In the genomic region with DNA sequence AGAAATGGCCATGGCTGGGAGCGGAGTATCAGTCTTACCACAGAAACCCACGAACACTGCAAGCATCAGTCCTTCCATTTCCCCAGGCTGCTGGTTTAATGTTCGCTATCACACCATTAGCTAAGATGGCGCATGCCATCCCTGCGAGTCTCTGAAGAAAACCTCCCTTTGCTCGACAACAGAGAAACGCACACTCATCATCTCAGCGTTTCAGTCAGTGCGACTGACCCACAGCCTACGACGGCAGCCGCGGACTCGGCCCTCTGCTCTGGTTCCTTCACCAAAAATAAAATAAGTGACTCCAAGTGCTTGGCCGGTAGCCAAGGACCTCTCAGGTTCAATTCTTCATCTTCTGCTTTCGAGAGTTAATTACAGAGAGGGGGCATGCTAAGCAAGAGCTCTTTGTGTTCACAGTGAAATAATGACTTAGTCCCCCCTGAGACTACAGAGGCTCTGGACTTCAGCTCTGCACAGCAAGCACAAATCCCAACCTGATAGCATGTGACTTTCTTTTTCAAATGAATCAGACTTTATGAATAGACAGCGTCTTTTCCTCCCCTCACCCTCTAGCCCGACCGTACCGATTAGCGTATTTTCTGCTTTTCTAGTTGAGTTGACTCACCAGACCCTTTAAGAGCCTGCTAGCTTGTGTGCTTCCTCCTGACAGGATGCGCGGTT, we compare ENCODE assay signal across 14 mouse cellular contexts. TPM values are rescaled to one million over a fixed set of nuclear protein-coding genes. Genes with fewer than 3 reads are reported as not detected.
DNase-seq lines count a peak whose midpoint lies in the region; ATAC-seq and TF ChIP-seq lines count a peak whose summit lies in the region.
"Had no signal": no experiment of that assay in that cellular context is flagged by ENCODE, and none has a peak within 500 bp of the region (broad histone marks: within the 10 kb centered on the region; RNA-seq: fewer than 3 reads in every experiment).

No protein-coding gene starts in this region.

- no peaks in the 10 kb centered on the region for H3K27me3 ChIP-seq in limb, embryonic 11.5 days (ENCODE audit: control insufficient read depth, insufficient read depth, low read length)
- H3K27me3 ChIP-seq in limb, embryonic 10.5 days (ENCODE audit: low read depth, poor library complexity, severe bottlenecking) = no peaks in the 10 kb centered on the region
- H3K27me3 ChIP-seq in forebrain, embryonic 15.5 days = no peaks in the 10 kb centered on the region
- no peaks in the 10 kb centered on the region for H3K27me3 ChIP-seq in midbrain, embryonic 16.5 days (ENCODE audit: control insufficient read depth, insufficient read depth, low read depth, low read length)
- H3K27me3 ChIP-seq: limb, embryonic 15.5 days had no signal

- DNase-seq in limb, embryonic 11.5 days (ENCODE audit: low spot score) = peak; percentile 34
- DNase-seq in limb, embryonic 10.5 days (ENCODE audit: low spot score) = no peak
- DNase-seq in brain, embryonic 14.5 days (ENCODE audit: low read depth) = peak; percentile 84
- DNase-seq in left cerebral cortex, adult 9 months (ENCODE audit: low spot score in 2 of 2) = no peak
- DNase-seq in kidney, postnatal 10 days = no peak
- no peak for DNase-seq in layer of hippocampus, adult 9-11 months
- DNase-seq: adrenal gland, postnatal 14 days; cerebellum, postnatal 25 days; gastrocnemius, postnatal 25 days; kidney, adult 11 months had no signal

- H3K27ac ChIP-seq in limb, embryonic 11.5 days (replicated peaks; ENCODE audit: low read depth, low read length) = no peak overlapping the region
- H3K27ac ChIP-seq in limb, embryonic 10.5 days = no peak overlapping the region
- H3K27ac ChIP-seq in forebrain, embryonic 15.5 days (replicated peaks) = 0 out of 2 replicates have a peak overlapping the region, but pooled peaks have one; percentile 29
- H3K27ac ChIP-seq in midbrain, embryonic 16.5 days (ENCODE audit: low read length) = 0 out of 2 replicates have a peak overlapping the region, but pooled peaks have one; percentile 26
- H3K27ac ChIP-seq: limb, embryonic 15.5 days had no signal

- WGBS in limb, embryonic 11.5 days = 85% methylated on average over 23 of the region's 23 CpGs
- WGBS in limb, embryonic 10.5 days = 94% methylated on average over 23 of the region's 23 CpGs
- 32% methylated on average over 23 of the region's 23 CpGs for WGBS in forebrain, embryonic 15.5 days
- WGBS in midbrain, embryonic 16.5 days = 49% methylated on average over 23 of the region's 23 CpGs

- ATAC-seq in limb, embryonic 11.5 days (ENCODE audit: insufficient number of reproducible peaks, low FRiP score, low TSS enrichment, low read depth) = no peak
- peak; percentile 60 for ATAC-seq in forebrain, embryonic 15.5 days (replicated peaks)
- ATAC-seq in midbrain, embryonic 16.5 days = peak; percentile 73

- no peak overlapping the region for H3K9ac ChIP-seq in limb, embryonic 11.5 days (ENCODE audit: low read length)
- H3K9ac ChIP-seq in forebrain, embryonic 15.5 days (replicated peaks) = no peak overlapping the region
- no peak overlapping the region for H3K9ac ChIP-seq in midbrain, embryonic 16.5 days (ENCODE audit: low read depth, low read length)
- H3K9ac ChIP-seq: limb, embryonic 15.5 days had no signal

- no peaks in the 10 kb centered on the region for H3K36me3 ChIP-seq in limb, embryonic 11.5 days (ENCODE audit: control insufficient read depth, insufficient read depth, low read length)
- no peaks in the 10 kb centered on the region for H3K36me3 ChIP-seq in limb, embryonic 10.5 days
- H3K36me3 ChIP-seq in forebrain, embryonic 15.5 days = no peaks in the 10 kb centered on the region
- H3K36me3 ChIP-seq in midbrain, embryonic 16.5 days (ENCODE audit: control insufficient read depth, insufficient read depth, low read length) = no peaks in the 10 kb centered on the region
- H3K36me3 ChIP-seq: G1E; limb, embryonic 15.5 days had no signal

- H3K4me3 ChIP-seq in limb, embryonic 11.5 days (ENCODE audit: low read depth, low read length) = no peak overlapping the region
- H3K4me3 ChIP-seq in limb, embryonic 10.5 days = no peak overlapping the region
- H3K4me3 ChIP-seq in forebrain, embryonic 15.5 days = peak overlapping the region; percentile 10; the same call in 1 of the 2 replicates
- no peak overlapping the region for H3K4me3 ChIP-seq in midbrain, embryonic 16.5 days (ENCODE audit: low read depth, low read length)
- H3K4me3 ChIP-seq: limb, embryonic 15.5 days had no signal

- H3K4me2 ChIP-seq in limb, embryonic 11.5 days (ENCODE audit: low read depth, severe bottlenecking) = no peak overlapping the region
- H3K4me2 ChIP-seq in forebrain, embryonic 15.5 days (replicated peaks) = peak overlapping the region; percentile 30
- H3K4me2 ChIP-seq in midbrain, embryonic 16.5 days (ENCODE audit: low read length) = peak overlapping the region; percentile 8; the same call in 1 of the 2 replicates
- H3K4me2 ChIP-seq: limb, embryonic 15.5 days had no signal

- no peak for TF ChIP-seq CTCF in brain, embryonic 14.5 days (IDR thresholded peaks at IDR 0.05; ENCODE audit: borderline replicate concordance, extremely low read depth, insufficient read depth, insufficient read length)

- H3K4me1 ChIP-seq in limb, embryonic 11.5 days (ENCODE audit: control insufficient read depth, insufficient read depth, low read length) = no peaks in the 10 kb centered on the region
- H3K4me1 ChIP-seq in limb, embryonic 10.5 days = no peaks in the 10 kb centered on the region; the same call in 1 of the 2 replicates
- peaks cover 7% of the 10 kb centered on the region for H3K4me1 ChIP-seq in forebrain, embryonic 15.5 days
- no peaks in the 10 kb centered on the region for H3K4me1 ChIP-seq in midbrain, embryonic 16.5 days (ENCODE audit: control insufficient read depth, insufficient read depth, low read length)
- H3K4me1 ChIP-seq: limb, embryonic 15.5 days had no signal

- TF ChIP-seq POLR2A in brain, embryonic 14.5 days (IDR thresholded peaks at IDR 0.05; ENCODE audit: borderline replicate concordance, extremely low read depth, insufficient read depth, insufficient read length, poor library complexity, severe bottlenecking) = no peak

- no peaks in the 10 kb centered on the region for H3K9me3 ChIP-seq in limb, embryonic 11.5 days (ENCODE audit: control insufficient read depth, low read length)
- no peaks in the 10 kb centered on the region for H3K9me3 ChIP-seq in limb, embryonic 10.5 days (replicated peaks)
- H3K9me3 ChIP-seq in forebrain, embryonic 15.5 days = no peaks in the 10 kb centered on the region
- no peaks in the 10 kb centered on the region; the same call in 1 of the 2 replicates for H3K9me3 ChIP-seq in midbrain, embryonic 16.5 days (replicated peaks; ENCODE audit: control insufficient read depth, low read length, poor library complexity, severe bottlenecking)
- H3K9me3 ChIP-seq: limb, embryonic 15.5 days had no signal

RNA-seq across cellular contexts. Expression of gene Rbm47, which starts 1.4 kb away (rescaled TPM):
- polyA plus RNA-seq in limb, embryonic 11.5 days (2014; fragmentation: Nextera tagmentation; extraction: Ambion mirVana) = 0.75 and 0.89 TPM in 2 replicates
- polyA plus RNA-seq in limb, embryonic 10.5 days (2016; fragmentation: Nextera tagmentation; extraction: Ambion mirVana) = 1.1 TPM in 2 replicates
- polyA plus RNA-seq in brain, embryonic 14.5 days (2012; rRNA removed) = 1.4 and 3.7 TPM in 2 replicates
- polyA plus RNA-seq in forebrain, embryonic 15.5 days (2015; fragmentation: Nextera tagmentation; extraction: Ambion mirVana) = 2.7 and 5.1 TPM in 2 replicates
- polyA plus RNA-seq in midbrain, embryonic 16.5 days (2015; fragmentation: Nextera tagmentation; extraction: Ambion mirVana) = 1.9 and 3.3 TPM in 2 replicates
- polyA plus RNA-seq: G1E had no signal

Comparison
In these comparisons a context has a peak if more than half of its experiments do, and no peak if none do; other contexts are left out.
1. DNase-seq: peak in limb, embryonic 11.5 days (single experiment) and brain, embryonic 14.5 days (single experiment); none in limb, embryonic 10.5 days (single experiment), left cerebral cortex, adult 9 months (0 of 2), kidney, postnatal 10 days (single experiment) and layer of hippocampus, adult 9-11 months (single experiment).
2. H3K27ac ChIP-seq: peak in forebrain, embryonic 15.5 days (single experiment) and midbrain, embryonic 16.5 days (single experiment); none in limb, embryonic 11.5 days (single experiment) and limb, embryonic 10.5 days (single experiment).